Mouse (Mus musculus) midbrain, embryonic 12.5 days (tissue): ENCODE data around the gene Ces4a. TPM values are rescaled to one million over a fixed set of nuclear protein-coding genes. Genes with fewer than 3 reads are reported as not detected.
"Not testable (repeated sequence)": the region's sequence is repeated elsewhere in the genome, so short reads cannot be mapped to it uniquely, and the experiment has no call there.

Source experiments
- ATAC-seq: fragments of 200-750 bp; cut with Nextera tagmentation; 2 replicates; pipeline ENCODE4 v1.8.0; 2017; ENCODE audit warnings: low read depth, moderate TSS enrichment, moderate library complexity; ENCODE audit not compliant: low FRiP score
- H3K27ac ChIP-seq: fragments of 300-500 bp; sonication (generic); replicated peaks from 2 replicates; pipeline ENCODE4 v1.5.1; 2016; ENCODE audit warnings: mild to moderate bottlenecking
- H3K27me3 ChIP-seq: fragments of 300-500 bp; sonication (generic); 2 replicates; pipeline ENCODE4 v1.6.1; 2016; ENCODE audit warnings: mild to moderate bottlenecking
- H3K36me3 ChIP-seq: fragments of 300-500 bp; sonication (generic); 2 replicates; pipeline ENCODE4 v1.6.1; 2016
- H3K4me1 ChIP-seq: fragments of 300-500 bp; sonication (generic); 2 replicates; pipeline ENCODE4 v1.6.1; 2016
- H3K4me2 ChIP-seq: fragments of 300-500 bp; sonication (generic); replicated peaks from 2 replicates; pipeline ENCODE4 v1.6.1; 2016; ENCODE audit warnings: mild to moderate bottlenecking, moderate library complexity
- H3K4me3 ChIP-seq: fragments of 300-500 bp; sonication (generic); 2 replicates; pipeline ENCODE4 v1.5.1; 2016; ENCODE audit warnings: mild to moderate bottlenecking
- H3K9ac ChIP-seq: fragments of 300-500 bp; sonication (generic); replicated peaks from 2 replicates; pipeline ENCODE4 v1.6.1; 2016; ENCODE audit warnings: mild to moderate bottlenecking, moderate library complexity
- H3K9me3 ChIP-seq: fragments of 300-500 bp; sonication (generic); 2 replicates; pipeline ENCODE4 v1.6.1; 2016; ENCODE audit warnings: mild to moderate bottlenecking
- WGBS: fragments of 180-500 bp; shearing (Covaris S2); methylation state at CpG from one replicate; pipeline ENCODE4 v1.1.7; 2016; 5-methylcytosine and 5-hydroxymethylcytosine counted together
- polyA plus RNA-seq: library from polyadenylated mRNA; unstranded; fragments of >200 nt; fragmentation: Nextera tagmentation; extraction: Ambion mirVana; gene quantifications from 2 replicates; pipeline ENCODE4 v1.2.1, GENCODE M21; 2016

Gene Ces4a
- polyA plus RNA-seq, 1 experiment from 2014 or later, result not detected

DNA sequence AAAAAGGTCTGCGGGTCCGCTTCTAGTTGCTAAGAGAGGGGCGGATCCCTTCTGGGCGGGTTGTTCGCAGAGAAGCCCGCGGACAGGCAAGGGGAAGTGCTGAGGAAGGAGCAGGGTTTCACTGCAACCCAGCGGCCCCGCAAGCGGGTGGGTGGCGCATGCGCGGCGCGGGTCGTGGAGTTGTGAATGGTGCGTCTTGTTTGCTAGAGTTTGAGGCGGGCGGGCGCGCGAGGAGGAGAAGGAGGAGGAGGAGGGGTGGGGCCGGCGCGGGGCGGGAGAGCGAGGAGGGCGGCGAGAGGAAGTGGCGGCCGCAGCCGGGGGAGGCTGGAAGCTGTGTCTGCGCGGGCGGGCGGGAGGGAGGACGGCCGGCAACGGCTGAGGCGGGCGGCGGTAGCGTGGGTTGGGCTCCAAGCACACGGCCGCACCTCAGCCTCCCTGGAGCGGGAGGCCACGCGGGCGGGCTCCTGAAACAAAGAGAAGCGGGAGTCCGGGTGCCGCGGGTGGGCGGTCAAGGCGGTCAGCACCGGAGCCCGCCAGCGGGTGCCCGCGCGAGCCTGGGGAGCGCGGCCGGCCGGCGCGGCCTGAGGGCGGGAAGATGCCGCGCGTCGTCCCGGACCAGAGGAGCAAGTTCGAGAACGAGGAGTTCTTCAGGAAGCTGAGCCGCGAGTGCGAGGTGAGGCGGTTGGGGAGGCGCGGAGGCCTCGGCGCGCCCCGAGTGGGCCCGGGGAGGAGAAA lies 38.9 kb downstream of the Ces4a start, which contains the start of gene Cbfb:
Cbfb (plus strand) TSS at position 294 of the 735 bp plus-strand sequence.
- H3K4me2 ChIP-seq, result peak within 1 kb of the TSS; percentile 60
- H3K27ac ChIP-seq, result peak within 1 kb of the TSS; percentile 94
- peak; percentile 94 for ATAC-seq
- no peaks in the 10 kb centered on the region for H3K27me3 ChIP-seq
- WGBS, result under 1% methylated on average over 74 of the region's 86 CpGs
- H3K36me3 ChIP-seq, result no peaks in the 10 kb centered on the region
- no peaks in the 10 kb centered on the region for H3K9me3 ChIP-seq
- peak within 1 kb of the TSS; percentile 93 for H3K4me3 ChIP-seq
- peaks cover 18% of the 10 kb centered on the region for H3K4me1 ChIP-seq
- peak within 1 kb of the TSS; percentile 92 for H3K9ac ChIP-seq

DNA sequence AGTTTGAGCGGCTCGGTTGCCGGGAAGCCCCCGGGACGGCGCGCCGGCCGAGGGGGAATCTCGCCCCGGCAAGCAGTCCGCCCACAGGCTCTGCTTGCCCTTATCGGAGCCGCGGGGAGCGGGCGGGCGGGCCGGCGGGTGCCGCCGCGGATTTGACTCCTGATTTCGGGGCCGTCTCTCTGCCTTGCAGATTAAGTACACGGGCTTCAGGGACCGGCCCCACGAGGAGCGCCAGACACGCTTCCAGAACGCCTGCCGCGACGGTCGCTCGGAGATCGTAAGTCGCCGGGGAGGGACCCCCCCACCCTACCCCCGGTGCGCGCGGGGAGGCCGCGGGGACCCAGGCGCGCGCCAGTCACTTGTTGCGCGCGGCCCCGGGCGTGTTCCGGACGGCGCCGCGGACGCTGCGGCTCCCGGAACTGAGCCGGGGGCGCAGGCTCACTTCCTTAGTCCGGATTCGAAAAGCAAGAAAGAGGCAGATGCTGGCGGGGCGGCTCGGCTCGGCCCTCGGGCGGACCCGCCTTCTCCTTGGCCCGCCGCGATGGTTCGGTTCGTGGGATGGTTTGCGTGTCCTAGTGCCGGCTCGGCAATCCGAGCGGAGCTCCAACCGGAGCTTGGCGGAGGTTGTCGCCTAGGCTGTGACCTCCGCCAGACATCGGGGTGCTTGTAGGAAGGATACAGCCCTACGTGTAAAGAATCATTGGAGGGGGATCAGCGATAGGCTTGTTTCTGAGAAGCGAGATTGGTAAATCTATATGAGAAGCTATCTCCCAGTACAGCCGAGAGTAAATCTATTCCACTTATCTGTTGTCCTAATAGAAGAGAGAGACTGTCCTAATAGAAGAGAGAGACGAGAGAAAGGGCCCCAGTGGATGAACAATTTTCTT lies 39.8 kb downstream of the Ces4a start:
- Histone ChIP-seq H3K36me3 (0 out of 2 replicates have a peak, but pooled peaks cover 5% of the 10 kb centered on the region), H3K9me3 (no peaks in the 10 kb centered on the region), H3K27me3 (no peaks in the 10 kb centered on the region), H3K9ac (peak overlapping the region; percentile 92), H3K4me3 (peak overlapping the region; percentile 93), H3K4me1 (peaks cover 18% of the 10 kb centered on the region), H3K4me2 (peak overlapping the region; percentile 60), H3K27ac (peak overlapping the region; percentile 94)
- peak; percentile 35 for ATAC-seq
- WGBS, result under 1% methylated on average over 49 of the region's 92 CpGs

DNA sequence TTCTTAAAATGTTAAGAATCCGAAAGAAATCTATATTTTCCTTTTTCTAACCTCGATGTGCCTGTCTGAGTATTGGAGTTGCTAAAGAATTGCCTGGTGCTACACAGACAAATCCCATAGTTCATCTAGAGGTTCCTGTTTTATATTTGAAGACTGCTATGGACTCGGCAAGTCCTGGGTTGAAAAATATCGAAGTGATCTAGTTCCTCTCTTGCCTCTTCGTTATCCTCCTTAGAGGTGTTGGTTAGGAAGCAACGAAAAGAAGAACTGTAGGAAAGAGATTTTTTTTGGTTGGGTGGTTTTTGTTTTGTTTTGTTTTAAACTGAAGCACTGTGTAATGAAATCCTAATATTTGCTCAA lies 40.4 kb downstream of the Ces4a start:
- H3K4me1 ChIP-seq, result peaks cover 18% of the 10 kb centered on the region
- ATAC-seq, result no peak
- 36% methylated on average over 6 of the region's 6 CpGs for WGBS

DNA sequence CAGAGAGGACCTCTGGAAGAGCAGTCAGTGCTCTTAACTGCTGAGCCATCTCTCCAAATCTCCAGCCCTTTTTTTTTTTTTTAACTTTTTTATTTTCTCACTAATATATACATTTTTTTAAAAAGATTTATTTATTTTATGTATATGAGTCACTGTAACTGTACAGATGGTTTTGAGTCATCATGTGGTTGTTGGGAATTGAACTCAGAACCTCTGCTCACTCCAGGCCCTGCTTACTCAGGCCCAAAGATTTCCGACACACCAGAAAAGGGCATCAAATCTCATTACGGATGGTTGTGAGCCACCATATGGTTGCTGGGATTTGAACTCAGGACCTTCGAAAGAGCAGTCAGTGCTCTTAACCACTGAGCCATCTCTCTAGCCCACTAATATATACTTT lies 43.7 kb downstream of the Ces4a start:
- ATAC-seq, H3K27me3 ChIP-seq, H3K4me3 ChIP-seq, H3K9ac ChIP-seq, H3K4me2 ChIP-seq, H3K27ac ChIP-seq, H3K9me3 ChIP-seq: not testable (repeated sequence)
- Histone ChIP-seq H3K4me1 (peaks cover 18% of the 10 kb centered on the region), H3K36me3 (peaks cover 19% of the 10 kb centered on the region)
- WGBS, result 96% methylated on average over 3 of the region's 3 CpGs

More for the DNA sequence above, 40.4 kb downstream of the Ces4a start:
- Histone ChIP-seq H3K9ac (peak overlapping the region; percentile 92), H3K4me3 (peak overlapping the region; percentile 93), H3K4me2 (peak overlapping the region; percentile 60), H3K27ac (no peak overlapping the region), H3K9me3 (no peaks in the 10 kb centered on the region), H3K27me3 (no peaks in the 10 kb centered on the region), H3K36me3 (peaks cover 10% of the 10 kb centered on the region)

DNA sequence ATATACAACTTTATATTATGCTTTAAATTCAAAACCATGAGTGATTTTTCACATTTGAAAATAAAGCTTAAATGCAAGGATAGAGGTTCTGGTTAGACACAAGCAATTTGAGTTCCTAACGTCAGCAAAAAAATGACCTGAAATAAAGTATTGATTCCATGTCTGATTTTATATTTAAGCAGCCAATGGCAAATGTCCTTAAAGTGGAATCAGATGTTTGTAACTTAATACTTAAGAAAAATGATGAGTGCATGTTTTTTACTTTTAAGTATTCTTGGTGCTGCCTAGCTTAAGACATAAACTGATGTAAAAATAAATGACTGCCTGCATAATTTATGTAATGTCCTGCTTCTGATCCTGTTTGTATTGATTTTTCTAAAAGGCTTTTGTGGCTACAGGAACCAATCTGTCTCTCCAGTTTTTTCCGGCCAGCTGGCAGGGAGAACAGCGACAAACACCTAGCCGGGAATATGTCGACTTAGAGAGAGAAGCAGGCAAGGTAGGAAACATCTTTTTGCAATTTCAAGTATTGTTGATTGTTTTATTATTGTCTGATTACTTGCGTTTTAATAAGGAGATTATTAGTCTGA lies 46.7 kb downstream of the Ces4a start:
- WGBS, result 86% methylated on average over 6 of the region's 6 CpGs
- H3K9me3 ChIP-seq, result no peaks in the 10 kb centered on the region
- ATAC-seq, result no peak
- H3K27me3 ChIP-seq, result no peaks in the 10 kb centered on the region
- no peak overlapping the region for H3K4me2 ChIP-seq
- peaks cover 29% of the 10 kb centered on the region for H3K36me3 ChIP-seq
- H3K4me1 ChIP-seq, result peaks cover 5% of the 10 kb centered on the region; the same call in 1 of the 2 replicates
- no peak overlapping the region for H3K27ac ChIP-seq
- H3K9ac ChIP-seq, result no peak overlapping the region
- H3K4me3 ChIP-seq, result no peak overlapping the region

DNA sequence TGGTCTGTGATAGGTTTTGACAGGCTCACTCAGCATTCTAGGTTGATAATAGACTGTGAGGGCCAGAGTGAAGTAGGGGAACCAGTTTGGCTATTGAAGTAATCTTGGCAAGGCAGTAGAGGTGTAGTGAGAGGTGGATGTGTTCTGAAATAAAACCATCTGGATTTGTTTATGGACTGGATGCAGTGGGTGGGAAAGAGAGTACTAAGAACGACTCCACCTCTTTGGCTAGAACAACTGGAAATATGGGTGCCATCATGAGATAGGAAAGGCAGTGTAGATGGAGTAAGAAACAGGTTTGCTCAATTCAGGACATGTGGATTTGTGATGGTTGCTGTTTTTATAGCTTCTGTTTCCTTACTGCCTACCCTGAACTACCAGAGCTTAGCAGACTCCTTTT lies 50.6 kb downstream of the Ces4a start:
- 94% methylated on average over 1 of the region's 1 CpGs for WGBS
- no peaks in the 10 kb centered on the region for H3K27me3 ChIP-seq

DNA sequence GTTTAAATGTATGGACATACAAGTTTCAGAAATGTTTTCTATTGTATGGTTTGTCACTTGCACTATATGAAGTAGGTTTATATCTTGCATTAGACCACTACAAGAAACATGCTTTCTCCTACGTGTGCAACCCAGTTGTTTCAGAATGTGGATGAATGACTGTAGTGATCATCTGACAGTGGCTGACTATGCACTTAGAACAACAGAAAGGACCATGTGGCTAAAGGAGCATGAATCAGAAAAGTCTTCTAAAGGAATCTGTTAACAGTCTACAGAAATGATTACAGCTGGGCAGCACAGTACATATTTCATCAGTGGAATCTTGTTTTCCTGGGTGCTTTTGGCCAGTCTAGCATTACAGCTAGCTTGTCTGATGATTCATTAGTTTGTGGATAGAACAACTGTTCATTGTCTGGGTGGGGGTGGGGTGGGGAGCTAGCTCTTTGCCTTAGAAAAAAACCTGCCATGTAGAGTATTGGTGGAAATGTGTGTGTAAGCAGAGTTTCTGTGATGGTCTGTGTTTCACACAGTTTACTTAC lies 54.9 kb downstream of the Ces4a start:
- 89% methylated on average over 1 of the region's 1 CpGs for WGBS
- no peak overlapping the region for H3K4me3 ChIP-seq
- H3K9me3 ChIP-seq, result no peaks in the 10 kb centered on the region
- H3K27me3 ChIP-seq, result no peaks in the 10 kb centered on the region
- H3K9ac ChIP-seq, result no peak overlapping the region
- peaks cover 12% of the 10 kb centered on the region; the same call in 1 of the 2 replicates for H3K36me3 ChIP-seq
- no peak overlapping the region for H3K27ac ChIP-seq
- no peak for ATAC-seq
- H3K4me2 ChIP-seq, result no peak overlapping the region
- no peaks in the 10 kb centered on the region for H3K4me1 ChIP-seq

More for the DNA sequence above, 50.6 kb downstream of the Ces4a start:
- ATAC-seq, result no peak
- Histone ChIP-seq H3K36me3 (peaks cover 22% of the 10 kb centered on the region), H3K4me3 (no peak overlapping the region), H3K9ac (no peak overlapping the region), H3K4me1 (no peaks in the 10 kb centered on the region), H3K4me2 (no peak overlapping the region), H3K27ac (no peak overlapping the region), H3K9me3 (no peaks in the 10 kb centered on the region)

DNA sequence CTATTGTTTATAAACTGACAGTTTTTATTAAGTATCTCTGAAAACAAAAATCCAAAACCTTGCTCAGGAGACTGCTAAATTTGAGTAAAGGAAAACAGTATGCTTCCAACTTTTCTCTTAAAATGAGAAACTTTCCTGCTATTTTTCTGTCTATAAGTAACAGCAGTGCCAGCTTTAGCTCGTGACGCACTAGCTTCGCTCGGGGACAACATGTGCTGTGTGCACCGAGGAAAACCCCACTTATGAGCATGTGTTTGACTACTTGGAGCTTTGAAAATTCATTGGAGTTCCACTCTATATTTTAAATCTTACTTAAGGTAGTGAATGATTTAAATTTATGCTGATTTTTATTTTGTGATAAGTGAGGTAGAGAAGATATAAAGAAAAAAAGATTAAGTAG lies 60.6 kb downstream of the Ces4a start:
- no peak overlapping the region for H3K4me2 ChIP-seq
- peaks cover 35% of the 10 kb centered on the region for H3K36me3 ChIP-seq
- no peak overlapping the region for H3K4me3 ChIP-seq
- no peak overlapping the region for H3K27ac ChIP-seq
- 96% methylated on average over 5 of the region's 5 CpGs for WGBS
- ATAC-seq, result no peak
- H3K4me1 ChIP-seq, result no peaks in the 10 kb centered on the region
- H3K9me3 ChIP-seq, result no peaks in the 10 kb centered on the region
- H3K27me3 ChIP-seq, result no peaks in the 10 kb centered on the region
- no peak overlapping the region for H3K9ac ChIP-seq

Other genes with a start within 250 kb of the Ces4a start
- gene Ces2e, start 205.5 kb upstream of the Ces4a start, polyA plus RNA-seq, result not detected in 2 replicates
- gene Ces2f, start 184.4 kb upstream of the Ces4a start, polyA plus RNA-seq, result not detected in 2 replicates
- gene Ces2g, start 170.1 kb upstream of the Ces4a start, polyA plus RNA-seq, result not detected in 2 replicates
- gene Ces2h, start 130.9 kb upstream of the Ces4a start, polyA plus RNA-seq, result not detected in 2 replicates
- not detected in 2 replicates for gene Ces3a, start 83.2 kb upstream of the Ces4a start, polyA plus RNA-seq
- not detected in 2 replicates for gene Ces3b, start 48.0 kb upstream of the Ces4a start, polyA plus RNA-seq
- gene Cbfb, start 38.9 kb downstream of the Ces4a start, polyA plus RNA-seq, result 46.0 and 49.0 TPM in 2 replicates
- gene D230025D16Rik, start 93.3 kb downstream of the Ces4a start, polyA plus RNA-seq, result 29.9 and 30.5 TPM in 2 replicates
- 7.6 and 9.8 TPM in 2 replicates for gene B3gnt9, start 123.4 kb downstream of the Ces4a start, polyA plus RNA-seq
- 11.0 and 14.6 TPM in 2 replicates for gene Tradd, start 132.8 kb downstream of the Ces4a start, polyA plus RNA-seq
- 0.77 and 0.87 TPM in 2 replicates for gene Fbxl8, start 132.8 kb downstream of the Ces4a start, polyA plus RNA-seq
- gene Hsf4, start 138.0 kb downstream of the Ces4a start, polyA plus RNA-seq, result 0.14 TPM in 1 of 2 replicates, not detected in the other
- 3.3 and 3.9 TPM in 2 replicates for gene Nol3, start 144.3 kb downstream of the Ces4a start, polyA plus RNA-seq
- gene 4931428F04Rik, start 158.1 kb downstream of the Ces4a start, polyA plus RNA-seq, result 54.8 and 59.8 TPM in 2 replicates
- 12.0 and 12.8 TPM in 2 replicates for gene Exoc3l, start 164.3 kb downstream of the Ces4a start, polyA plus RNA-seq
- gene E2f4, start 165.9 kb downstream of the Ces4a start, polyA plus RNA-seq, result 76.6 and 76.8 TPM in 2 replicates
- 1.7 and 2.4 TPM in 2 replicates for gene Elmo3, start 173.8 kb downstream of the Ces4a start, polyA plus RNA-seq
- gene Lrrc29, start 194.5 kb downstream of the Ces4a start, polyA plus RNA-seq, result 1.2 and 1.3 TPM in 2 replicates
- 93.7 and 96.8 TPM in 2 replicates for gene Tmem208, start 194.6 kb downstream of the Ces4a start, polyA plus RNA-seq
- gene Fhod1, start 216.2 kb downstream of the Ces4a start, polyA plus RNA-seq, result 1.1 and 2.0 TPM in 2 replicates
- gene Slc9a5, start 217.0 kb downstream of the Ces4a start, polyA plus RNA-seq, result 4.6 and 5.4 TPM in 2 replicates
- 0.68 and 0.92 TPM in 2 replicates for gene Plekhg4, start 241.5 kb downstream of the Ces4a start, polyA plus RNA-seq